Mouse (Mus musculus): ENCODE measurements at regions not wholly inside any gene's neighbourhood (a gene's known extent, or its start where the extent isn't known, plus 50 kb on each side); places are given as distances from the start of the nearest gene placed in this dataset.
A peak's percentile ranks its signal among the peaks of the same experiment; 100 is the strongest.
"Not testable (repeated sequence)": the region's sequence is repeated elsewhere in the genome, so short reads cannot be mapped to it uniquely, and the experiment has no call there.

DNA sequence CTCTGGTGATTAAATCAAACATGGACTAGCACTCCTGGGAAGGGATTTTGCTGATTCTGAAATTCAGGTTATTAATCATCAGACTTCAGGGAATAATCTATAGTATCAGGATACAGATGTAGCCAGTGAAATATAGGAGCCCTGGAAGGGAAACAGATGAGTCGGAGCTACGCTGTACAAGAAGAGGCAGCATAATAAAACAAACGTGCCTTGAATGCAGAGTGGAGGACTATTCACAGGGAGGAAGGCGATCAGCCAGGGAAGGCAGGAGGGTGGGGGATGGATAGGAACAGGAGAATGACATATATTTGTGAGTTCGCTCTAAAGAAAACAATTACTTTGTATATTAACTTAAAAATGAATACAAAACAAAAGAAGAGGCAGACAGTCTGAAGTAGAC, 286.6 kb upstream of the Got2 start:
- DNase-seq: no peak

DNA sequence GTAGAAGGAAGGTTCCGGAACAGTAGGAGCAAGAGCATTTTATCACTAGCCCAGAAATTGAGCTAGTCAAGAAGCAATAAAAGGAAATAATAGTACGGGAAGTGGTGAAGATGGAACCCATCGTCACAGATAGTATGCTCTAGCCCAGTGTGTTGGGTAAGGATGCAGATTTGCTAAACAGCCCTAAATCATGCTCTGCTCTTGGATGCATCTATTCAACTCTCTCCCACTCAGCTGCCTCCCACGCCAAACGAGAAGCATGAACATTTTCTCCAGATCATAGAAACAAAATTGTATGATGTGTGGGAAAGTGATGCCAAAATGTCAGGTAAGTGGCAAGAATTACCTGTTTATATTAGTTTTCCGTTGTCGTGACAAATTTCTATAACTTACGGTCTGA, 276.6 kb upstream of the Got2 start:
- DNase-seq: no peak

DNA sequence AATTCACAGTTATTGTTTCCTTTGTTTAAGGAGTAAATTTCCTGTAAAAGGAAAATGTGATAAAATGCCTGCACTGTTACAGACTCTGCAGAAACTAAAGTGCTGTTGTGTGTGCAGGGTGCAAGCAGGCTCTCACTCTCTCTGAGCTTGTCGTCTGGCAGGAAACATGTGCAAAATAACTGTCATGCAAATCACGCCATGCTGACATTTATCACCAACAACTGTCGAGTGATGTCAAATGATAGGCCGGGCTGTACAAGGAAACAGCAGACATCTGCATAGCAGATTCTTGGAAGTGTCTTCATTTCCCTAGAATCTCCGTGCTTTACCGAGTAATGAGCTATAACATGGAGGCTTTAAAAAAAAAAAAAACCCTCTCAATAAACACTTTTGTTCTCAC, 271.6 kb upstream of the Got2 start:
- no peak for DNase-seq

DNA sequence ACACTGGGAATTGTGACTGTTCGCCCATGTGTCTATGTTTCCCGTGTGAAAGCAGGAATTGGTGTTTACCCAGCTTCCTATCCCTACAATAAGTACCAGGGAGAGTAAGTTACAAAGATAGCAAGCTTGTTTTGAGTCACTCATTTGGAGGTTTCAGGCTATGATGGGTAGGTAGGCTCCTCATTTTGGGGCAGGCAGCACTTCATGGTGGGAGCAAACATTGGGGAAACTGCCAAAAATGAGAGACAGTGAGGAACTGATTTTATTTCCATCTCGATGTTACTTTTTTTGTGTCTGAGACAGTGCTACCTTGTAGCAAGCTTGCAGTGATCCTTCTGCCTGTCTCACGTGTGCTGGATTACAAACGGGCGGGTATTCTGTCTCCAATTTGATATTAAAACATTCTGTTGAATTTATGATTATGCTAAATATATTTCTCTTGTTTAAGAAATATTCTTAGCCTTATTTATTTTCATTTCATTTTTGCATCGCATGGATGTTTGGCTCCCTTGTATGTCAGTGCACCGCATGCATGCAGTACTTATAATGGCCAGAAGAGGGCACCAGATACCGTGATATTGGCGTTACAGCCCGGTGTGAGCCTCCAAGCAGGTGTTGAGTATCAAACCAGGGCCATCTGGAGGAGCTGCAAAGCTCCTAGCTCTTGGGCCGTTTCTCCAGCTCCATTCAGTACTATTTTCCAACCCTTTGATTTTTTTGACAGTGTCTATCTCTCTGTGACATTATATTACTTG, 264.3 kb upstream of the Got2 start:
- DNase-seq: peak; percentile 42 to 49

DNA sequence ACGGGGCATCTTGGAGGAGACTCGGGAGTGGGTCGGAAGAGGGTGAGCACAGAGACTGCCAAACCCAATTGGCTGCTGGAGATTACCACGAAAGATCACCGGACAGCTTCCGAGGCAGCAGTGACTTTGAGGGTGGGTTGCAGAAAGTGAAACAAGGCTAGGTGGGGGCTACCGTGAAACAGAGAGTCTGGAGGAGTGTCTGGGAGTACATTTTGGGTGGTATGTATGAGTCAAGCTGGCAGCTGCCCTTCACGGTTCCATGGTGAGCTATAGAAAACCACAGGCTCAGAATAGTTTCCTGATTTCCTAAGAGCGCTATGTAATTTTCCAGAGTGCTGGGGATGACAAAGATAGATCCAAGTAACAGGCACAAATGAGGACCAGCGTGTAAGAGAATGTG, 263.7 kb upstream of the Got2 start:
- DNase-seq: no peak

DNA sequence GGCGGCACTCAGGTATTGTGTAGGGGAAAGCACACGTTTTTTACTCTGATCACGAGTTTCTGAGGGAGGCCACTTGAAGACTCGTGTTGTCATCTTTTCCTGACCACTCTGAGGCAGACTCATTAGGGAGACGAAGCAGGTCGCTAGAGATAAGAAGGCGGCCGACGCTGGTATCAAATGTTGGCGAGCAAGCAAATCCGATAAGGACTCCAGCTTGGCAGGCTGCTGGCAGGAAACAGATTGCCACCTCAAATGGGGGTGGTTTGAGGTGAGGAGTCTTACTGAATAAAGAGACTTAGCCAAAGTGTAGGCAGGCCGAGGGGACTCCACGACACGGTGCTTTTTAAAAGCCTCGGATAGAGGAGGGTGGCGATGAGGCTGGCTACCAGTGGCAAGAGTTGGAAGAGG, 262.7 kb upstream of the Got2 start:
- DNase-seq: no peak

DNA sequence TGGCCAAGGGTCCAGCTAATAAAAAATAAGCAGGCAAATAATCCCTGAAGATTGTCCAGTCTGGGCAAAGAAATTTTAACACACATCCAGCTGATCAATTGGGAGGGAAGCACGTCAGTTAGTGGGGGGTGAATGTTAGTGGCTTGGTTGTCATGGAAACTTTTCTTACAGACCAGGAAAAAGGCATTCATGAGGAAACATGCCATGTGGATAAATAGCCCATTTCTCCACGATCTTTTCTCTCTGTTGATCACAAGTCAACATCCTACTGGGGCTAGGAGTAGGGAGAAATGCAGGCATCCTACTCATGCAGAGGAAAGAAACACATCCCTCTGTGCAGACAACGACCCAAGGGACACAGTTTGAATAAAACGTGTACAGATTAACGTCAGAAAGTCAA, 243.8 kb upstream of the Got2 start:
- DNase-seq: no peak

DNA sequence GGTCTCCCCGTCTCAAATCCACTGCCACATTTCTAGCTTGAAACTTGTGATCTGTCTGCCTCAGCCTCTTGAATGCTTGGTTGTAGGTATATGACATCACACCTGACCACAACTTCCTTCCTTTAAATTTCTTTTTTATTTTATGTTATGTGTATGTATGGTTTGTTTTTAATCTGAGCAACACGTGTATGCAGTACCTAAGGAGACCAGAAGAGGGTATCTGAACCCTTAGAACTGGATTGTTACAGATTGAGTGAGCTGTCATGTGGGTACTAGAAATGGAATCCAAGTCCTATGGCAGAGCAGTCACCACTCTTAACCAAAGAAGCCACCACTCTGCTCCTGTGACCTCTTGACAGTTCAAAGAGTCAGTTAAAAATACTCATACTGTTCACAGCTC, 240.0 kb upstream of the Got2 start:
- DNase-seq: no peak

DNA sequence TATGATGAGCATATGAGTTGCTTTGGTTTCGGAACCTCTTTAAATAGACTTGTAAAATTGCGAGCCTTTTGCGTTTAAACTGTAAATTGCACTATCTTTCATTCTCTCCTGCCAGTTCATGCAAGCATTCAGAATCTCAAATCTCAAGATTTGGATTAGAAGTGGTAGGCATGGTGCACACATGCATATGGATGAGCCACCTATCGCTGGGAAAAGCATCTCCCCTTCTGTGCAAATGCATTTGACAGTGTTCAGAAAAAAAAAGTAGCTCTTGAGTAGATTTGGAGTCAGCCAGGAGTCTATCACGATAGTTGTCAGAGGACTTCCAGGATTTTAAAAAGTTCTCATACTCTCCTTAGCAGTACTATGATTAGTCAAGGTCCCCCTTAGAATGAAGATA, 212.5 kb upstream of the Got2 start:
- DNase-seq: no peak

DNA sequence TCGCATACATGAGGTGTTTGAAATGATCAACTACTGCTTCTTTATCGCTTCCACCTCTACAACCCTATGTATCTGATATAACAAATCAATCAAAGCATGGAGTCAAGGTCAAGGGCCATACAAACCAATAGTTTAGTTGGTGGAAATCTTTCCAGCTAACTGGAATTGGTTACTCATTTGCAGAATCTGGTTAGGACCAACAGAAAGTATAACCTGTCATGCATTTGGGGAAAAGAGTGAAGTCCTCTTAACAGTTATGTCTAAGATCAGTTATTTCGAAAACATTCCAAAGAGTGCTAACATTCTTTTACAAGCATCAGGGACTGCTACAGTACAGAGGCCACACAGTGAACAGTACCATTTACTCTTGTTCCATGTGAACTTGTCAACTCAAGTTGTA, 204.6 kb upstream of the Got2 start:
- DNase-seq: no peak

DNA sequence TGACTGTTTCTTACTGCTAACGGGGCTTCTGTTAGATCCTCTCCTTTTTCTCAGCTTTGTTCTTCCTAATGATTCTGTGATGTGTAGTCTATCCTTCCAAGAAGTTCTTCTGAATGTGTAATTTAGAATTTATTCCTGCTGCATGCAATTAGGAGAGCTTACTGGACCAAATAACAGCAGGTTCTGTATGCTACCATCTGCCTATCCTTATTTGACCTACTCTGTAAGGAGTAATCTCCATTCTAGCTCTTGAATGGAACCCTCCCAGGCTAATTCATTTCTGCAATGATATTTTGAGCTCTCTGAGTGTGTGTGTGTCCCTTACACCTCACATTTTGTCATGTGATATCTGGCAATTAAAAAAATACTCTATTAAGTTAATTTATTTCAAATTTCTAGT, 201.9 kb upstream of the Got2 start:
- DNase-seq: no peak

DNA sequence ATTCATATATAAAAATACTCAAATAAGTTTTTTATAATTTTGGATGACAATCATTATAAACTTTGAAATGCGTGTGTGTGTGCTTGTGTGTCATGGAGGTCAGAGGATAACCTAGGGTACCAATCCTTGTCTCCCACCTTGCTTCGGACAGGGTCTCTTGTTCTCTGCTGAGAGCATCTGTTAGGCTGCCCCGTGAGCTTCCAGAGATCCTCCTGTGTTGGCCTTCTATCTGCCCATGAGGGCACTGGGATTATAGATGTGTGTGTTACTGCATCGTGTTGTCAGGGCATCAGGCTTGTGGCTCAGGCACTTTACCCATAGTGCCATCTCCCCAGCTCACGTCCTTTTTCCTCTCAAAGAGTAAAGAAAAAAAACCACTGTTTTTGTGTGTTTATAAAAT, 180.0 kb upstream of the Got2 start:
- no peak for DNase-seq

DNA sequence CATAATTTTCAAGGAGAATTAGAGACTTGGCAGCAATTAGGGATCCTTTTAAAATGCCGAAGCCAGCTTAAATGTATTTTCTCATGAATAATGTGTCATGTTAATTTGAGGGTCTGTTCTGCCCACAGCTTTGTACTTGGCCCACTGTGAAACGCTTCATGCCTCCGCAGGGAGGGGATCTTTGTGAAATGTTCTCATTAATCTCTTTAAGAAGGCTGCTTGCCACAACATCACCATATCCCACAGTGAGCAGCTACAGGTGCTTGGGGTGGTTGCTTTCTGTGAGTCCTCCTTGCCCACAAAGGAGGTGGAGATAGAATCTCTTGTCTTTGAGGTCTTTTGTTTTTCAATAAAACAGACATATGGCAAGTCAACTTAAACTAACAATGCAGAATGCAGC, 159.3 kb upstream of the Got2 start:
- DNase-seq: no peak

DNA sequence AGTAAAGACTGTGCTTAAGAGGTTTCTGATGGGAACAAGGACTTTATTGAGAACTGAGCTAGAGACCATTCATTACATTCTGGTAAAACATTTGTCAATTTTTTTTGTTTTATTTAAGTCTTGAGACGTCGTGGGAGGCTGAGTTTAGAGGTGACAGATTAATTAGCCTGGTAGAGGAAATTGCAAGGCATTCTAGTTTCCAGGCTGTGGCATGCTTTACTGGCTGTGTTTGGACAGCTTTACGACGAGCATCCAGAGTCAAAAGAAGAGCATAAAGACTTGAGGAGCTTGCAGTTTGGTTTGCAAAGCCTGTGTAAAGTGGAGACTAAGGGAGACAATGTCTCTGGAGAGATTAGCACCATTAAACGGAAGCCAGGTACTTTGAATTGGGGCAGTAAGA, 154.0 kb upstream of the Got2 start:
- no peak for DNase-seq

DNA sequence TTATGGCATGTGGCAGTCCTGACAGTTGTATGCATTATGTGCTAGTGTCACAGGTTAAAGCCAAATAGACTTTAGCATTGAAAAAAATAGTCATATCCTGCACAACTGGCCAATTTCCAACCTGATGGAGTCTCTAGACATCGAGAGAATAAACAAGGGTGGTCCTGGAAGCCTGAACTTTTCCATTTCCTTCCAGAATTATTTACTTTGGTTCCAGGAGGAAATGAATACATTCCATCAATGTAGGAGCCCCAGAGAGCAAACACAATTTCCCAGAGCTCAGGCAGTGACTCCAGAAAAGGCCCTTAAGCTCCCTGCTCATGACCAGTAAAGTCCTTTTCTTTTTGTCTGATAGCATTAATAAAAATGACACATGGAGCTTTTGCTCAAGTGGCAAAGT, 151.9 kb upstream of the Got2 start:
- DNase-seq: peak in 1 of 2 experiments; percentile 1

DNA sequence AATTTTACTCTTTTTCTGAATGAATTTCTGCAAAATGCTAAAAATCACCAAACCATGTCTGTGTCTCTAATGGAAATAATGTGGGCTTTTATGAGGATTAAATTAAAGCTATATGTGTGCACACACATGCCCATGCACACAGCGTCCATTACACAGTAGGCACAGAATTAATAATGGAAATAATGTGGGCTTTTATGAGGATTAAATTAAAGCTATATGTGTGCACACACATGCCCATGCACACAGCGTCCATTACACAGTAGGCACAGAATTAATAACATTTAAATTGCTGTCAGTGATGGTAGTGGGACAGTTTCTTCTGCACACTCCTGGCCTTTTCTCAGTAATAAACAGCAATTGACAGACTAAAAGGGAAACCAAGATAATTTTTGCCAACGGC, 130.4 kb upstream of the Got2 start:
- not testable (repeated sequence) for DNase-seq

DNA sequence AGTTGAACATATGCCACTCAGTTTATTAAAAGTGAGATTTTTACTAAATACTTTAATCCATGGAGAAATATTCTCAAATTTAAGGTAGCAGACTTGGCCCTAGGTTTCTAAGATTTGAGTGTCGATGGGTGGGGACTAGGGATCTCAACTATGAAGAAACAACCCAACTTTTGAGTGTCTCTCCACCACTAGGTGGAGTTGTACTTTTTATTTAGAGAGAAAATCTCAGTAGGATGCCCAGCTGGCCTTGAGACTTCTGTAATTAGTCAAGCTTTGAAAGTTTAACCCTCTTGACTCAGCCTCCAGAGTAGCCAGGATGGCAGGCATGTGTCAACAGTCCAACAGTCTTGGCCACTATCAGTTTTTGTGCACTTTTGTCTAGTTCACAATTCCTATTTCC, 123.7 kb upstream of the Got2 start:
- no peak for DNase-seq

DNA sequence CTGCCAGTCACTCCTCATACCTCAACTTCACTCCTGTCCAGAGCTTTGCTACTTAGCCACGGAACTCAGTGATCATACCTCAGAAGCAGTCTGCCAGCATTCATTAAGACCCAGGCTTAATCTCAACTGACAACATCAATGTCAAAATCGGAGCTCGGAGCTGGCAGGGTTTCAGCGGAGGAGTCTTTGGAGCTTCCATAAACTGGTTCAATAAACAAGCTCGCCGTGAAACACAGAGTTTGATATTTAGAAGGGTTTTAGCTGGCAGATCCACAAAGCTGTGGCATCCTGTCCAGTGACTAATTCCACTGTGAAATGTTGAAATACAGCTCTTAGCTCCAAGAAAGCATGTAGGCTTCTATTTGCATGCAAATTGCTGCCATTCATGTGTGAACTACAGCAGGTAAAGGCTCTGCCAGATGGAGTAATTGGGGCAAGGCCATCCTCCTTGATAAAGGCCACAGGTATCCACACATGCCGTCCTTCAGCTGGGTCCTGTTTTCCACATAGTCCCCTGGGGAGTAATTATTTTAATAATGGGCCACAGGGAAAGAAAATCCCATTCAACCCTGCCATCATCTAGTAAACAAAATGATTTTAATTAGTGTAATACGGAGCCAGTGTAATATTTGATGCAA, 103.6 kb upstream of the Got2 start:
- DNase-seq: no peak

DNA sequence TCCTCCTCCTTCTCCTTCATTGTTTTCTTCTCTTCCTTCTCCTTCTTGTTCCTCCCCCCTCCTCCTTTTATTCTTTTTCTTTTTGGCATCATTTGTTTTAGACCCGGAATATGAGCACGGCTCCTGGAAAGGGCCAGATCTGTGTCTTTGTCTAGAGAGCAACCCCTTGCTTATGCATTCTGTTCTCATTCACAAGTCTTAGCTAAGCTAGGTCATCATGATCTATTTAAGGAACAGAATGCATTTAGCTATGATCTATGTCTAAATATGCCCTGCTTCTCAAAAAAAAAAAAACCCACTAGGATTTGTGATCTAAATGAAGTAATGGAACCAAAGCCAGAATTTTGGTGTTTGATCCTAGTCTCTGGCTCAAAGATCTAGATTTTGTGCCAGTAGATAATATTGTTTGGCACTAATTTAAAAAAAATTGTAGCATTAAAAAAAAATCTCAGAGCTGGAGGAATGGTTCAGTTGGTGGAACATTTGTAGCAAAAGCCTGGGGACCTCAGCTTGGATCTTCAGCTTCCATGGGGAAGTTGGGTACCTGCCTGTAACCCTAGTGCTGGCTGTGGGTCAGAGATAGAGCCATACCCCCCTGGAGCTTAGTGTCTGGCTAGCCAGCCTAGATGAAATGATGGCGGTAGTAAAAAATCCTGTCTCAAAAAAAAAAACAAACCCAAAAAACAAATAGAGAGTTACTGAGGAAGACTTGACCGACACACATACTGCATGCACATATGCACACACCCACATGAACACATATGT, 100.5 kb upstream of the Got2 start:
- DNase-seq: no peak

DNA sequence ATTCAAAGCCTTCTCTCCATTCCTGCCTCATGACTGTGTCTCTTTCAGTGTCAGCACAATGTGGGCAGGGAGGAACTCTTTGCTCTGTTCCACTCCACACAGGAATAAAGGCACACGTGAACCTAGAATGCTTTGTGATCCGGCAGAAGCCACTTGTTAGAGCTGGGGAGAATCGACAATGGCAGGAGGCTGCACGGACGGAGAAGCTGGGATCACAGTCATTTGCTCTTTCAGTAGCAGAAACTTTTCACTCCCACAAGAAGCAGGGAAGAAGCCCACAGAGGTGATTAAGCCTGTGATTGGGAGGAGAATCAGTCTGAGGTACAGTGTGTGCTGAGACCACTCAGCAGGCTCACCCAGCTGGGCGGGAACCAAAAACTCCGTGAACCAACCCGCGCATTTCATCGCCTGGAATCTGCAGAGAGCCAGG, 98.7 kb upstream of the Got2 start:
- DNase-seq: no peak

DNA sequence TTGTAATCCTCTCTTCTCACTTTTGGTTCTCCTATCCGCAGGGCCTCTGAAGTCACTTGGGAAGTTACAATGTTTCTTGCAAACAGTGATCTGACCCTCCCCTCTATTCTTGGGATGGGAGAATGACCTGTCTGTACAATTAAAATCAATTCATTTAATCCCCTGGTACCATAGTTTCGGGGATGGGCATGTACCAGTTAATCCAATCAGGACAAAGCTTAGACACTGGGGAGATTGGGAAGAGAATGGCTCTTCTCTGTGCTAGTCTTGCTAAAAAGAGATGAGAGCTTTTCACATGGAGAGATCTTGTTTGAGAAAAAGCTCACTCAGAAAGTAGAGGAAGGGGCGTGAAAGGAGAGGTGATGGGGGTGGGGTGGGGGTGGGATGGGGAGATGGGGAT, 98.1 kb upstream of the Got2 start:
- DNase-seq: no peak

DNA sequence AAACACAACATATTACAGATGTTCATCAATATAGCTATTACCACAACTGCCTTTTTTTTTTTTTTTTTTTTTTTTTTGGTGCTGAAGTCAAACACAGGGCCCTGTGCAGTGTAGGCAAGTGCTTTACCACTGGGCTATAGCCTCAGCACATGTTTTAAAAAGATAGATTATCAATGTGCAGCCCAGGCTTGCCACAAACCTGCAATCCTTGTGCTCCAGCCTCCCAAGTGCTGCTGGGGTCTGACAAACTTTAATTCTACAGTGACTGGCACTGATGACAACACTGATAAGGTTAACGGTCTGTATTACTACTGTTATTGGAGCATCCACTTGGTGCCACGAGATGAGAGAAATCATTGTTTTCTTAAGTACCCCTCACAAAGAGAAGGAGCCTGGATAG, 95.3 kb upstream of the Got2 start:
- DNase-seq: no peak

DNA sequence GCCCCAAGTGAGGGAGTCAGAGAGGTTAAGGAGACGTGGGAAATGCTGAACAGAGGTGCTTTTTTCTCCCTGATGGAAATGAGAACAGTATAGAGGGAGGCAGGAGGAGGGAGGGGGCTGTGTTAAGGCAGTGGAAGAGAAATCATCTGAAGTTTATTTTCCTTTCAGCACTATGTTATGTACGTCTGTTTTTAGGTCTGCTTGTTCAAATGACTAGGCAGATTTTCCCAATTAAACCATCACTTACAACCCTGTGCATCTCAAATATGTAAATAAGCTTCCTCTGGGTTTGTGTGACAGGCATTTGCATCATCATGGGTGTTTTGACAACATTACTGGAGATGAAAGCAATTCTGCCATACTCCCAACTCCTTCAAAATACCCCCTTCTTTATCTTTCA, 92.1 kb upstream of the Got2 start:
- DNase-seq: no peak

DNA sequence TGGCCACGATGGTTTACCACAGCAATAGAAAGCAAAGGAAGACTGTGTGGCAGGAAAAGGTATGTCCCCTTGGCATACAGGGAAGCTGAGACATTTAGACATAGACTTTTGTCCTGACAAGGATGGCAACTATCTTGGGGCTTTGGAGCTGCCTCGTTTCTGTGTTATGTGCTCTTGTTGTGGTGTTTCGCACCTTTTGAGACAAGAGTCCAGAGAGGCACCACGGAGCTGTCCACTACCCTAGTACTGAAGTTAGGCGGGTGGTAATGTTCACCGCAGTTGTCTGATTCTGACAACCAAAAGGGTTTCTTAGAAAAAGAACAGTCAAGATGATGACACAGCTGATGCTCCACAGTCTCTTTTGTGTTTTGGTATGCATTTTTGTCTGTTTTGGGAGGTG, 90.9 kb upstream of the Got2 start:
- DNase-seq: peak; percentile 2 to 9
